Mouse (Mus musculus): ENCODE data around the gene Mthfd2.
"Not testable (repeated sequence)": the region's sequence is repeated elsewhere in the genome, so short reads cannot be mapped to it uniquely, and the experiment has no call there.

DNA sequence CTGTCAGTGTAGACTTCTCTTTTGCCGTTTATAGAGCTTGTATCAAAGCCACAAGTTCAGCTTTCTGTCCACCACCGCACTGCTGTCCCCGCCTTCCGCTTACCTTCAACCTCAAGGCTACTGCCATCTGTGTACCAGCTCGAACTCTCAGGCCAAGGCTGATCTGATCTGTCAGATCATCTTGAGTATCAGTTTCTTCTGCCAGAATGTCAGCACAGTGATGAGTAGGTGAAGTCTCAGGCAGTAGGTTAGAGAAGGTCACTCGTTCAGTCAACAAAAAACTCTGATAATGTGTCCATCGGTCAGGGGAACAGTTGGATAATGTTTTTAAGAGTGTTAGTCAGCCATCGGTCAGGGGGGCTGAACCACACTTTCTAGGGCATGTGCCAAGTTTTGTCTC is 19.6 kb upstream of the Mthfd2 start:
- TF ChIP-seq POLR2A, CTCF (IDR thresholded peaks at IDR 0.05; ENCODE audit: extremely low read depth, insufficient read depth, low read length): not testable (repeated sequence)

Measured in cortical plate, adult 2 months (tissue).